Mouse (Mus musculus) G1E-ER4 (cell line): ENCODE results near the gene Cnot2. TPM values are rescaled to one million over a fixed set of nuclear protein-coding genes. Genes with fewer than 3 reads are reported as not detected.
A peak's percentile ranks its signal among the peaks of the same experiment; 100 is the strongest.

ENCODE experiments used
- GATA1 ChIP-seq: IDR thresholded peaks from one replicate; pipeline ENCODE4 v1.8.0; 2012; ENCODE audit warnings: low read length, inconsistent platforms
- polyA plus RNA-seq: library from polyadenylated mRNA; stranded (reverse); fragments of >175 nt; gene quantifications from 2 replicates; pipeline ENCODE4 v1.2.3, GENCODE M21; 2012

The Cnot2 gene
- polyA plus RNA-seq, 1 experiment = 6.1 TPM

DNA sequence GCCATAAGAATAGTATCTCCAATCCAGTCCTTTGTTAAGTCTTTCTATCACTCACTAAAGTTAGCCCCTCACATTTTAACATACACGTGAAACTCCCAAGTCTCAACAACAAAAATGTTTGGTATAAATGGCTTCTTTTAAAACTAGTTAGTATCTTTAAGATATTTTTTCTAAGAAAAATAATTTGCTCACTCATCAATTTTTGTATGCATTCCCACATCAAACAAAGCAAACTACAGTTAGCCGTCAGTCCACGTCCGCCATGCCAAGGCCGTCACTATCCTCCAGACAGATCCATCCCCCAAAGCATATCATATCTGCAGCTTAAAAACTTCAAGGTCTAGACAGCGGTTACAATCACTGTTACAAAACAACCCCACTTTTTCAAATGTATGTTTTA lies 65.7 kb downstream of the Cnot2 start:
- no peak for TF ChIP-seq GATA1

DNA sequence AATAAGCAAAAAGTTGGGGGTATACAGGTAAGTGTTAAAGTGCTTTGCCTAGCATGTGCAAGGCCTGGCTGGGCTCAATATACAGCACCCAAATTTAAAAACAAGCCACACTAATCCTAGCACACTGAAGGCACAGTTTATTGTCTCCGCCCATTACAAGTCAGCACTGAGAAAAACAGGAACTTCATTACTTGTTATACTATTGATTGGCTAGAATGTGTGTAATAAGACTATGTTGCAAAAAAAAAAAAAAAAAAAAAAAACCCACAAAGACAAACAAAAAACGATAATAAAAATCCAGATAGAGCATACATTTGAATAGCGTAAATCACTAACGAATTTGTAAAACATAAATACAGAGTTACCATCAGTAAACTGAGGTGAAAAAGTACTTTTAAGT lies 66.2 kb downstream of the Cnot2 start:
- TF ChIP-seq GATA1 = no peak

DNA sequence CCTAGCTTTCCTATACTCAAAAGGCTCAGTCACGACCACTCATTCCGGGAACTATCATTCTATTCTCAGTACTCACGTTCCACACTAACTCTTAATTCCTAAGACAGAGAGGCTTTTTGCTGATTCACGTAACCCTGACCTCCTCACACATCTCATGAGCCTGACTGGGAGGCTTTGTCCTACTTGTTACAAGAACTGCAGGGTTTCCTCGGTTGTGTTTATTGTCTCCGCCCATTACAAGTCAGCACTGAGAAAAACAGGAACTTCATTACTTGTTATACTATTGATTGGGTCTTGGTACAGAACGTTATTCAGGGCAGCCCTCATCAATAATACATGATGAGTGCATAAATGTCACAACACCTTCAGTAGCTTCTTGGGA lies 68.1 kb downstream of the Cnot2 start:
- no peak for TF ChIP-seq GATA1

DNA sequence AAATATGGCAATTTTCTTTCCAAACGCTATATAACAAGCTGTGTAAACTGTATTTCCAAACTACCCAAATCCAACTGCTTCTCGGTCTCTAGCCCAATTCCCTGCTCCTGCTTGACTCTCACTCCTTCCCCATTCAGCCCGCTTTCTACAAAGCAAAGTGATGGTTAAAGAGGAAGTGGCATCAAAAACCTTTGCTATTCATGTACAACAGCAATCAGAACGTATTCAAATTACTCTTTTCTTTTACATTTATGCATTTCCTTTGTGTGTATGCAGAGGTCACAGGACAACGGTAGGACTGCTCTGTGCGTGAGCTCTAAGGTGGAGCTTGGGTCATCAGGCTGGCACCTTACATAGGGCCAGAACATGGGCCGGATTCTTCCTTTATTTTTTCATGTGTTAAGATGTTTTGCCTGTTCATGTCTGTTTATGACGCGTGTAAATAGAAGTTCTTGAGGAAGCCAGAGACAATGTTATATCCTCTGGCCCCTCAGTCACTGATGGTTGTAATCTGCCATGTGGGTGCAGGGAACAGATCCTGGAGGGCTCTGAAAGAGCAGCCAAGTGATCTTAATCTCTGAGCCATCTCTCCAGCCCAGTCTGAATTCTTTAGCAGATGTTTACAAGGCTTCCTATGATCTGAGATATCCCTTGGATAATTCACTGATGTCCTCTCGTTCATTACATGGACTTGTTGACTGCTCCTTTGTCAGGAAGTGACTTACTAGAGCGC lies 68.6 kb downstream of the Cnot2 start:
- TF ChIP-seq GATA1 = peak; percentile 19

DNA sequence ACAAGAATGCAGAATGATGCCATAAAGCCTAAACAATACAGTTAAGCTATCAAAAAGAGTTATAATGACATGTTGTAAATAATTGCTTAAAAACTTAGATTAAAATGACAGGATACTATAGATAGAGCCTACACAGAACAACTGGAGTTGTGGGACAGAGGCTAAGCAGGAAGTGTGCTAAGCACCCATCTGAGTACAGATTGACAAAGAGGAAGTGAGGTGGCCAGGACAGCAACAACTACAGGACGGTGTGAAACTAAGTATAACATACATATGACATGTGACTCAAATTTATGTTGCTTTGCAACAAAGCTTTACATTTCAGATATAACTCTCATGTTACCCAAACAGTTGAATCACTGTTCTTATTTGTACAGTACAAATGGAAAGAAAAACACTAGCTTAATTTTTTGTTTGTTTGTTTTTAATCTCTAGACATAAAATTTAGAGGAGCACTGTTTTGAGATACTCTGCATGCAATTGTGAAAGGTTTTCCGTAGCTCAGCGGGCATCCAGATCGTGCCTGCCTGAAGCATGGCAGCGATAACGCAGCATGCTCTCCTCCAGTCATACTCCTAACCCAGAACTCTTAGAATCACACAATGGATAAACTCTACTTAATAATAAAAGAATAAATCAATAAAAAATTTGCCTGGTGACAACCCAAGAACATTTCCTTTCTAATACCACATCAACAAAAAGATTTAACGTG lies 75.9 kb downstream of the Cnot2 start:
- no peak for TF ChIP-seq GATA1

DNA sequence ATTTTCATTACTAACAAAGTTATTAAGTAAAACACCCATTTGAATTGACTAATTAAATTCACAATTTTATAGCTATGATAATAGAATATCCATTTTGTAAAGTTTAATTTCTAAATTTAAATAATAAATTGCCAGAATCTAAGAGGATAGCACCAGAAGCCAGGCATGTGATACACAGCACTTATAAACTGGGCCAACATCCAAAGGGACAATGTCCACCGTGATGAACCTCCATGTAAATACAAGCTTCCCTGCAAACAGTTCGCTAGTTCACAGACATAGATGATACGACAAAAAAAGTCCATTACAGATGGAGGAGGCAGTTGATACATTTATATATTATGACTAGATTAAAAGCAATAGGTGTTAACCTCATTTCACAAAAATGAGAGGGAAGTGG lies 88.5 kb downstream of the Cnot2 start:
- TF ChIP-seq GATA1 = no peak

DNA sequence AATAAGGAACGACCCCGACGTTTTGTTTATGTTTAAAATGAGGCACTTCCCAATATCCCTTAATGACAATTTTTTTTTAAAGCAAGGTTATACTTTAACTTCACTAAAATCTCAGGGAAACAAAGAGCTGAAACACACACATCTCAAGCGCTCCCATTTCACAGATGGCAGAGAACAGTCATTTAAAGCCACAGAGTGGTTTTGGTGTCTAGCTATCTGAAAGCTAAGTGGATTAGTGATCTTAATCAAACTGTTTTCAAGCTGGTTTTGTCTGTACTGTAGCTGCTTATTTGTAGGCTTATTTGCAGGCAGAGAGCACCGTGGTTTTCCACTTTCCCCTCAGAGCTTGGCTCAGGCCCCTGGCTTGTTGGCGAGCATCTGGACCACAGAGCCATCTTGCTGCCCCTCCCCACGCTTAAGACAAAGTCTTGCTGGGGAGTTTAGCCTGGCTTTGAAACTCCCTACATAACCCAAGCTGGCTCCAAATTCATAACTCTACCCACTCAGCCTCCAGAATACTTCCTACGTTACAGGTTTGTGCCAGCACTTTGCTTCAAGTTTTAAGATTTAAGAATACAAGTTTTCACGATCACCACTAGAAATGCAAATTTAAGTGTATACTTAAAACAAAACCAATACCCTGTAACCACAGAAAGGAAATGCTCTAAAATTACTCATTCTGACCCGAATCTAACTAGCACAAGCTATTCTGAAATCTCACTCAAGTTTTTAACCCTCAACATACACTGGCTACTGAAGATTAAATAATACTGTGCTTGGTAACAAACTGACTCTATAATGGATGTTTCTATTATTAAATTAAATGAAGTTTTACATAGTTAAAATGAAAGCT lies 94.2 kb downstream of the Cnot2 start:
- no peak for TF ChIP-seq GATA1

DNA sequence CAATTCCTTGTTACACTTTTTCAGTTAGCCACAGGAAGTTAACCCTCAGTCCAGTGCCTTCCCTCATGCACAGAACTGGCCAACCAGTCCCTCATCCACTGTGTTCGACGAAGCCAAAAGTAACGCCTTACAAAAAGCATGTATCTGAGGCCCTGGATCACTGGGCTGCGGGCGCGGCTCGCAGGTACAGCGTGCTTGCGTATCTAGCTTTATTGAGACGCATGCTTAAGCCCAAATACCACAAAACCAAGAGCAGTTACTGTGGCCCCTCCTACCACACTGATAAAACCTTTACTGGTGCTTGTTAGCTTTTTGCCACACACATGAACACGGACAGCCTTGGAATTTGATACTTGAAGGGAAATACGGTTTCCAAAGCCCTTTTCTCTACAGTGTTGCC lies 99.4 kb downstream of the Cnot2 start:
- no peak for TF ChIP-seq GATA1

DNA sequence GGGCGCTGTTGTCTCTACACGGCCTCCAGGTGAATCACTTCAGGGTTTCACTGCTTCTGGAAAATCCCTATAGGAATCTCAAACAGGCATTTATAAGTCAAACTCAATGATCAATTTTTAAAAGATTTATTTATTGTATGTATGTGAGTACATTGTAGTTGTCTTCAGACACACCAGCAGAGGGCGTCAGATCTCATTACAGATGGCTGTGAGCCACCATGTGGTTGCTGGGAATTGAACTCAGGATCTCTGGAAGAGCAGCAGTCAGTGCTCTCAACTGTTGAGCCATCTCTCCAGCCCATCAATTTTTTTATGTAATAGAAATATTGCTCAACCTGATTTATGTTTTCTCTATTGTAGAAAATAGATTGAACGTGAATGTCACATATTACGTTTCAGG lies 100.3 kb downstream of the Cnot2 start:
- no peak for TF ChIP-seq GATA1

DNA sequence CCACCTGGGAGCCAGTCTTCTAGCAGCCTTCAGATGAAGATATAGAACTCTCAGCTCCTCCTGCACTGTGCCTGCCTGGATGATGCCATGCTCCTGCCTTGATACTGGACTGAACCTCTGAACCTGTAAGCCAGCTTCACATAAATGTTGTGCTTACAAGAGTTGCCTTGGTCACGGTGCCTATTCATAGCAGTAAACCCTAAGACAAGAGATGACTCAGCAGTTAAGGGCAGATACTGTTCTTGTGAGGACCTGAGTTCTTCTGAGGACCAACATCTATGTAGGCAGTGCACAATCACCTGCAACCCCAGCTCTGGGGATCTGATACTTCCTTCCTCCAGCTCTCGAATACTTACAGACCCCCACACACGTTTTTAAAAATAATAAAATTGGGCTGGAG lies 104.8 kb downstream of the Cnot2 start:
- no peak for TF ChIP-seq GATA1

DNA sequence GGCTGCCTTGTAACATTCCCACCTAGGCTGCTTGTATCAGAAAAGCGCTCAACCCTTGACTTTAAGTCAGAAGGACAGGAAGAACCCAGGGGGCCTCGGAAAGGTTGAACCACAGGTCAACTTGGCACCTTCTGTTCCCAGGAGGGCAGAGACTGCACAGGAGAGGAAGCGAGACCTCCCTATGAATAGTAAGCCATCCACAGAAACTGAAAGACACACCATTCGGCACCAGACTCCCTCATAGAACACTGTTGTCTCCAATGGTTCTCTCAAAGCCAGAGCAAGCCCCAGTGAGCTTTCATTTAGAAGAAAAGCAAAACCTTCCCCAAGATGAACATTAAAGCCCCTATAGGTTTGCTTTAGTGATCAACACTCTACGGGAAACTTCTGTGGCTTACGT lies 105.6 kb downstream of the Cnot2 start:
- TF ChIP-seq GATA1 = no peak

DNA sequence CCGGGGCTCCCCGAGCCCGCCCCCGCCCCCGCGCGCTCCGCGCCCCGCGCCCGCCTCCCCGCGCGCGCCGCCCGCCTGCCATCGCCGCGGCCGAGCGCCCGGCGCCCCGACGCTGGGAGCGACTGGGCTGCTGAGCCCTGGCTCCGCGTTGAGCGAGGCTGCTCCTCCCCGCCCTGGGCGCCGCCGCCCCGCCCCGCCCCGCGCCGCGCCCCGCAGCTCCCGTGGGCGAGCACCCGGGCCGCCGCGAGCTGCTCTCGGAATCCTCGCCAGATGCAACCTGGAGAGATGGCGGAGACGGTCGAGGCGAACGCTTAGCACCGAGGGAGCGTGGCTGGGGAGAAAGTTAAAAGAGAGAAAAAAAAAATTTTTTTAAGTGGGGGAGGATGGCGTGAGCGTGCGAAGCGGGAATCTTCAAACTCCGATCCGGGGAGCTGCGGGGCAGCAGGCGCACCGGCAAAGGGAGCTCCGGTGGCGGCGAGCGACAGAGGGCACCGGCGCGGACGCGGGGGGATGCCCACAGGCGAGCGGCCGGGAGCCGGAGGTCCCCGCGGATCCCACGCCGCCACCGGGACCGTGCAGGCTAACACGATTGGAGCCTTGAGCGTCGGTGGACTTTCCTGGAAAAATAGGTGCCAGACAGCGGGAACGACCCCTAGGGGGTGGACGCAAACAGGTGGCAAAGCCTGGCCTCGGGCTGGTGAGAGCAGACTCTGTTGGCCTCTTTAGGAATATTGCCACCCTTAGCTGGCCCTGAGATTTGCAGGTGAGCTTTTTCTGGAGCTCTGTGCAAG lies 107.4 kb downstream of the Cnot2 start, which contains the start of gene Kcnmb4:
Gene Kcnmb4 (minus strand): TSS at position 120 of the 791 bp plus-strand sequence.
- no peak for TF ChIP-seq GATA1

DNA sequence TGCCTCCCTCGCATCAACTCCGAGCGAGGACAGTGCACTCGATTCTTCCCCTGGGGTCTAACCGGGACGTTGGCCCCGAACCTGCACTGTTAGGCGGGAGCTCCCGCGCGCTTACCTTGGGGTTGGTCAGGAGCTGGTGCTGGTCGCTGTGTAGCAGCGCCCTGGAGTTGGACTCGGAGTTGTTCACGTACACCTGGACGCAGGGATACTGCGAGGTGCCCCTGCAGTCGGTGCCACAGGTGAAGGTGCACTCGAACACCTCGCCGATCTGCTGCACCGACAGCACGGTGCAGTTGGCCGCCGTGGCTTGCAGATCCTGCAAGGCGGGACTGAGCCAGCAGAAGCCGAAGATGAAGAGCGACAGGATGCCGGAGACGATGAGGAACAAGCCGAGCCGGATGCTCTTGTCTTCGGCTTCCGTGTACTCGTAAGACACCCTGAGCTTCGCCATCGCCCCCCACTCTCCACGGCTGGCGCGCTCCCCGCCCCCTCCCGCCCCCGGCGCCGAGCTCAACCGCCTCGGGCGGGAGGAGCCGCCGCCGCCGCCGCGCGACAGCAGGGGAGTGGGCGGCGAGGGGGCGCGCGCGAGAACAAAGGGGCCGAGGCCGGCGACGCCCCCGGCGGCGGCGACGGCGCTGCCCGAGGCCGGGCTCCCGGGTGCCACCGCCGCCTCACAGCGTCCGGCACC lies 108.1 kb downstream of the Cnot2 start:
- TF ChIP-seq GATA1 = no peak

DNA sequence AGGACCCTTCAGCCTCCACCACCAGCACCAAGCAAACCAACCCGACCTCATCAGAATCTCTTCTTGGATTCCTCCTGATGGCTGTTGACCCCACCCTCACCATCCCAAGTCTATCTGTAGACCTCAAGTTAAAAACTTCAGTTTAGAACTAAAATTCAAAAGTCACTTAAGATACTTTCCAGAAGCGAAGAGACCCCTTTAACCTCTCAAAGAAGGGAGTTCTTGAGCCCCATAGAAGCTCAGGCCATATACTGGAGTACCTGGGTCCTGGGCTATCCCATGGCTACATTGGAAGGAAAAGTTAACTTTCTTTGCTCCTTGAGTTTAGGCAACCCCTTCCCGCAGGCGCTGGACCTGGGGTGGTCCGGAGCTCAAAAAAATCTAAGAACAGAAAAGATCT lies 108.7 kb downstream of the Cnot2 start:
- TF ChIP-seq GATA1 = no peak

DNA sequence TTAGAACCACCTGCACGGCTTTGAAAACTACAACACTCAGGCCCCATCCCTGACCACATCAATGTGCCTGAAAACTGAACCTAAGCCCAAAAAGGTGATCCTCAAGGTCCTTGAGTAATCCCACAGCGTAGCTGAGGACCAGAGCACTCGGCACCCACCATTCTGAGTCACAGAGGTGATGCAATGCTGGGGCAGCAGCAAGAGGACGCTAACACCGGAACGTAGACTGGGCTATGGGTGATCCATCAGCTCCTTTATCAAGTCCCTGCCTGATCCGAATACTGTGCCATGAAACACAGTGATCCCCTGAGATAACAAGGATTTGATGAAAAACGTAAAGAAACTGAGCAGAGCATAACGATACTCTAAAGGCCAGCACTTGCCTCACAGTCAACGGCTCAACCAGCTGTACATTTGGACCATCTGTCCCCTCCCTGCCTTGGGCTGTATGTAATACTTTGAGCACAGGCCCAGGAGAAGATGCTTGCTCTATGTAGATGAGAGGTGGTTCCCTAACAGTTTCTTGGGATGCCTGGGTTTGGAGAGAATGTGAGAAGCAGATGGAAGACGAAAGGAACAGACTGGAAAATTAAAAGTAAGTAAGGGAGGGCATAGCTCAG lies 110.9 kb downstream of the Cnot2 start:
- TF ChIP-seq GATA1 = no peak
